Mouse (Mus musculus): Measurements from ENCODE around the gene Ccdc28b. TPM values are rescaled to one million over a fixed set of nuclear protein-coding genes. Genes with fewer than 3 reads are reported as not detected.
A peak's percentile ranks its signal among the peaks of the same experiment; 100 is the strongest.

The Ccdc28b gene
- polyA plus RNA-seq, 1 experiment, result 7.7 TPM

GRCm38 (mm10) chr4:129618031-129618430 lies 5.7 kb downstream of the Ccdc28b start:
- no peak for TF ChIP-seq FOSL1 (IDR thresholded peaks at IDR 0.05; ENCODE audit: insufficient read depth, low read length, poor library complexity, severe bottlenecking)
- no peak for TF ChIP-seq CTCF (IDR thresholded peaks at IDR 0.05; ENCODE audit: control insufficient read depth, insufficient read depth, insufficient read length)
- TF ChIP-seq MAX (IDR thresholded peaks at IDR 0.05), result no peak
- no peak for TF ChIP-seq CEBPB (IDR thresholded peaks at IDR 0.05; ENCODE audit: low read depth)
- no peak for TF ChIP-seq MYOD1 (IDR thresholded peaks at IDR 0.05; ENCODE audit: control insufficient read depth, insufficient read length, low read depth)
- no peak for TF ChIP-seq USF1 (IDR thresholded peaks at IDR 0.05; ENCODE audit: low read depth)
- TF ChIP-seq MYOG (IDR thresholded peaks at IDR 0.05; ENCODE audit: control insufficient read depth, extremely low read depth, insufficient read length), result no peak
- Histone ChIP-seq H3K27me3 (ENCODE audit: control insufficient read depth, insufficient read depth, insufficient read length) (no peaks in the 10 kb centered on the region), H3K4me3 (ENCODE audit: insufficient read depth, poor library complexity, severe bottlenecking) (peak overlapping the region; percentile 63), H3K36me3 (ENCODE audit: control insufficient read depth, insufficient read depth) (peaks cover 12% of the 10 kb centered on the region), H3K79me2 (ENCODE audit: control insufficient read depth, insufficient read depth) (peaks cover 8% of the 10 kb centered on the region), H3ac (ENCODE audit: control insufficient read depth, insufficient read length, low read depth) (no peak overlapping the region), H3K79me3 (ENCODE audit: low read depth) (peaks cover 4% of the 10 kb centered on the region)

- no peak for TF ChIP-seq CTCF (IDR thresholded peaks at IDR 0.05; ENCODE audit: control insufficient read depth, insufficient read depth, insufficient read length)
- TF ChIP-seq MYOG (IDR thresholded peaks at IDR 0.05; ENCODE audit: control insufficient read depth, extremely low read depth, insufficient read length), result no peak
- TF ChIP-seq FOSL1 (IDR thresholded peaks at IDR 0.05; ENCODE audit: insufficient read depth, low read length, poor library complexity, severe bottlenecking), result no peak
- no peak for TF ChIP-seq CEBPB (IDR thresholded peaks at IDR 0.05; ENCODE audit: low read depth)
- no peak for TF ChIP-seq MAX (IDR thresholded peaks at IDR 0.05)
- TF ChIP-seq USF1 (IDR thresholded peaks at IDR 0.05; ENCODE audit: low read depth), result no peak
- no peak for TF ChIP-seq MYOD1 (IDR thresholded peaks at IDR 0.05; ENCODE audit: control insufficient read depth, insufficient read length, low read depth)
- Histone ChIP-seq H3K27me3 (ENCODE audit: control insufficient read depth, insufficient read depth, insufficient read length) (no peaks in the 10 kb centered on the region), H3K79me3 (ENCODE audit: low read depth) (peaks cover 4% of the 10 kb centered on the region), H3K79me2 (ENCODE audit: control insufficient read depth, insufficient read depth) (peaks cover 8% of the 10 kb centered on the region), H3K36me3 (ENCODE audit: control insufficient read depth, insufficient read depth) (peaks cover 12% of the 10 kb centered on the region), H3ac (ENCODE audit: control insufficient read depth, insufficient read length, low read depth) (no peak overlapping the region), H3K4me3 (ENCODE audit: insufficient read depth, poor library complexity, severe bottlenecking) (no peak overlapping the region)
Measured at GRCm38 (mm10) chr4:129617121-129617641, 6.6 kb downstream of the Ccdc28b start.

GRCm38 (mm10) chr4:129616631-129617030 lies 7.1 kb downstream of the Ccdc28b start:
- no peaks in the 10 kb centered on the region for H3K27me3 ChIP-seq (ENCODE audit: control insufficient read depth, insufficient read depth, insufficient read length)
- peaks cover 4% of the 10 kb centered on the region for H3K79me3 ChIP-seq (ENCODE audit: low read depth)
- no peak overlapping the region for H3ac ChIP-seq (ENCODE audit: control insufficient read depth, insufficient read length, low read depth)
- TF ChIP-seq FOSL1 (IDR thresholded peaks at IDR 0.05; ENCODE audit: insufficient read depth, low read length, poor library complexity, severe bottlenecking) (no peak), CEBPB (IDR thresholded peaks at IDR 0.05; ENCODE audit: low read depth) (no peak), CTCF (IDR thresholded peaks at IDR 0.05; ENCODE audit: control insufficient read depth, insufficient read depth, insufficient read length) (no peak), MYOG (IDR thresholded peaks at IDR 0.05; ENCODE audit: control insufficient read depth, extremely low read depth, insufficient read length) (no peak), MYOD1 (IDR thresholded peaks at IDR 0.05; ENCODE audit: control insufficient read depth, insufficient read length, low read depth) (no peak), USF1 (IDR thresholded peaks at IDR 0.05; ENCODE audit: low read depth) (no peak)
- H3K79me2 ChIP-seq (ENCODE audit: control insufficient read depth, insufficient read depth), result peaks cover 8% of the 10 kb centered on the region
- H3K4me3 ChIP-seq (ENCODE audit: insufficient read depth, poor library complexity, severe bottlenecking), result no peak overlapping the region
- H3K36me3 ChIP-seq (ENCODE audit: control insufficient read depth, insufficient read depth), result peaks cover 12% of the 10 kb centered on the region

GRCm38 (mm10) chr4:129615801-129616290 lies 7.9 kb downstream of the Ccdc28b start:
- Histone ChIP-seq H3ac (ENCODE audit: control insufficient read depth, insufficient read length, low read depth) (no peak overlapping the region), H3K79me3 (ENCODE audit: low read depth) (peaks cover 4% of the 10 kb centered on the region), H3K36me3 (ENCODE audit: control insufficient read depth, insufficient read depth) (peaks cover 12% of the 10 kb centered on the region), H3K4me3 (ENCODE audit: insufficient read depth, poor library complexity, severe bottlenecking) (no peak overlapping the region), H3K79me2 (ENCODE audit: control insufficient read depth, insufficient read depth) (peaks cover 8% of the 10 kb centered on the region), H3K27me3 (ENCODE audit: control insufficient read depth, insufficient read depth, insufficient read length) (no peaks in the 10 kb centered on the region)
- TF ChIP-seq USF1 (IDR thresholded peaks at IDR 0.05; ENCODE audit: low read depth), result no peak
- no peak for TF ChIP-seq CEBPB (IDR thresholded peaks at IDR 0.05; ENCODE audit: low read depth)
- no peak for TF ChIP-seq MYOG (IDR thresholded peaks at IDR 0.05; ENCODE audit: control insufficient read depth, extremely low read depth, insufficient read length)
- no peak for TF ChIP-seq FOSL1 (IDR thresholded peaks at IDR 0.05; ENCODE audit: insufficient read depth, low read length, poor library complexity, severe bottlenecking)
- no peak for TF ChIP-seq MYOD1 (IDR thresholded peaks at IDR 0.05; ENCODE audit: control insufficient read depth, insufficient read length, low read depth)
- no peak for TF ChIP-seq CTCF (IDR thresholded peaks at IDR 0.05; ENCODE audit: control insufficient read depth, insufficient read depth, insufficient read length)
- no peak for TF ChIP-seq MAX (IDR thresholded peaks at IDR 0.05)

- H3K4me3 ChIP-seq (ENCODE audit: insufficient read depth, poor library complexity, severe bottlenecking), result no peak within 1 kb of the TSS
- H3K79me2 ChIP-seq (ENCODE audit: control insufficient read depth, insufficient read depth), result peaks cover 8% of the 10 kb centered on the region
- no peak within 1 kb of the TSS for H3ac ChIP-seq (ENCODE audit: control insufficient read depth, insufficient read length, low read depth)
- peaks cover 4% of the 10 kb centered on the region for H3K79me3 ChIP-seq (ENCODE audit: low read depth)
- peaks cover 14% of the 10 kb centered on the region for H3K36me3 ChIP-seq (ENCODE audit: control insufficient read depth, insufficient read depth)
- TF ChIP-seq USF1 (IDR thresholded peaks at IDR 0.05; ENCODE audit: low read depth) (no peak), CEBPB (IDR thresholded peaks at IDR 0.05; ENCODE audit: low read depth) (no peak), FOSL1 (IDR thresholded peaks at IDR 0.05; ENCODE audit: insufficient read depth, low read length, poor library complexity, severe bottlenecking) (no peak), CTCF (IDR thresholded peaks at IDR 0.05; ENCODE audit: control insufficient read depth, insufficient read depth, insufficient read length) (no peak), MYOG (IDR thresholded peaks at IDR 0.05; ENCODE audit: control insufficient read depth, extremely low read depth, insufficient read length) (no peak), MAX (IDR thresholded peaks at IDR 0.05) (no peak), MYOD1 (IDR thresholded peaks at IDR 0.05; ENCODE audit: control insufficient read depth, insufficient read length, low read depth) (no peak)
- no peaks in the 10 kb centered on the region for H3K27me3 ChIP-seq (ENCODE audit: control insufficient read depth, insufficient read depth, insufficient read length)
Measured at GRCm38 (mm10) chr4:129614093-129614492, 9.7 kb downstream of the Ccdc28b start, which contains the start of gene Dcdc2b. Gene Dcdc2b, minus strand, starts transcription at chr4:129614257.
